8 mouse cellular contexts compared by ENCODE assay signal in the genomic region with DNA sequence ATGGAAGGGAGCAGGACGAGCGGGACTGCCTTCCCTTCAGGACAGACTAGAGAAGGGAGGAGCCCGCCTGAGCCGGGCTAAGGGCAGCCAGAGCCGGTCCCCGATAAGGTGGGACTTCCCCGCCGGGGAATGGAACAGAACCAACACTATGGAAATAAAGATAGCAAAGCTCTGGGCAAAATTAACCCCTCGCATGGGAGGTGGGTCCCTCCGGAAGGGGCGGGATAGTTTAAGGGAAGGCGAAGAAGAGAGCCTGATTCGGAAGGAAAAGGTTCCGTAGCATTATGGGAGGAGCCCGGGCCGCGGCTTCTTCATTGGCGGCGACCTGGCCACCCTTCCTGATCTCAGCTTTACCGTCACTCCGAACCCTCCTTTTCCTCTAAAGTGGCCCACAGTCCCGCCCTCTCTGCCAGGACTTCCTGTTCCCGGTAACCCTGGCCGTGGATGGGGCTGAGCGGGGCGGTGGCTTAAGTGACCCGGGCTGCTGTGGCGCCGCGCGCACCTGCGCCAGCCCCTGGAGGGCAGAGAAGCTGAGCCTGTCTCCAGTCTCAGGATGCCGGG. TPM values are rescaled to one million over a fixed set of nuclear protein-coding genes. Genes with fewer than 3 reads are reported as not detected.
DNase-seq lines count a peak whose midpoint lies in the region; ATAC-seq and TF ChIP-seq lines count a peak whose summit lies in the region.

Gene Rnf31 (plus strand): TSS at position 378 of the 561 bp plus-strand sequence.

- peaks cover 16% of the 10 kb centered on the region; the same call in 1 of the 2 replicates for H3K36me3 ChIP-seq in ES-E14 (ENCODE audit: control insufficient read depth, insufficient read depth, low read length, poor library complexity, severe bottlenecking)
- peaks cover 32% of the 10 kb centered on the region for H3K36me3 ChIP-seq in forebrain, embryonic 14.5 days (ENCODE audit: control insufficient read depth, insufficient read depth, low read length)
- H3K36me3 ChIP-seq in neural tube, embryonic 15.5 days, result peaks cover 39% of the 10 kb centered on the region
- peaks cover 20% of the 10 kb centered on the region for H3K36me3 ChIP-seq in thymus, adult 2 months (ENCODE audit: control insufficient read depth, insufficient read depth, low read length)

- 0 out of 2 replicates have a peak, but pooled peaks have one; percentile 28 for TF ChIP-seq CTCF in thymus, adult 2 months (IDR thresholded peaks at IDR 0.05; ENCODE audit: borderline replicate concordance, control insufficient read depth, extremely low read depth, insufficient read depth, low read length, poor library complexity)

- ATAC-seq in forebrain, embryonic 14.5 days, result peak; percentile 86
- peak; percentile 90 for ATAC-seq in neural tube, embryonic 15.5 days (ENCODE audit: low FRiP score)

- no peak for TF ChIP-seq POLR2A in thymus, adult 2 months (IDR thresholded peaks at IDR 0.05; ENCODE audit: control insufficient read depth, extremely low read depth, insufficient read depth, low read length, poor library complexity)

- no peaks in the 10 kb centered on the region for H3K27me3 ChIP-seq in forebrain, embryonic 14.5 days (replicated peaks; ENCODE audit: control insufficient read depth, insufficient read depth, low read length)
- no peaks in the 10 kb centered on the region for H3K27me3 ChIP-seq in neural tube, embryonic 15.5 days (replicated peaks)
- no peaks in the 10 kb centered on the region for H3K27me3 ChIP-seq in thymus, adult 2 months (ENCODE audit: control insufficient read depth, insufficient read depth, low read length)

- WGBS in forebrain, embryonic 14.5 days, result 0% methylated on average over 33 of the region's 33 CpGs
- 0% methylated on average over 33 of the region's 33 CpGs for WGBS in neural tube, embryonic 15.5 days
- WGBS in thymus, adult 2 months, result under 1% methylated on average over 33 of the region's 33 CpGs

- H3K4me3 ChIP-seq in ES-E14 (ENCODE audit: insufficient read depth in 1 of 2, low read depth in 1 of 2, low read length in 2 of 2, poor library complexity in 1 of 2, severe bottlenecking in 1 of 2), result peak within 1 kb of the TSS; percentile 81 to 86
- H3K4me3 ChIP-seq in forebrain, embryonic 14.5 days (ENCODE audit: low read depth, low read length), result peak within 1 kb of the TSS; percentile 87
- peak within 1 kb of the TSS; percentile 93 for H3K4me3 ChIP-seq in neural tube, embryonic 15.5 days (replicated peaks)
- H3K4me3 ChIP-seq in thymus, adult 2 months (ENCODE audit: control insufficient read depth, insufficient read depth, low read length), result peak within 1 kb of the TSS; percentile 70

- in situ Hi-C loops in ES-E14 (cut with MboI; ENCODE audit: low sequenced_read_pairs in 2 of 2, unreplicated experiment in 2 of 2), result loop anchor here in 1 of 2 experiments (5.0 kb wide), 1 partner anchor 49 kb away; the partner anchor contains the start of gene Pck2

- H3K9me3 ChIP-seq in ES-E14 (ENCODE audit: control insufficient read depth, insufficient read depth, low read depth, low read length), result no peaks in the 10 kb centered on the region
- no peaks in the 10 kb centered on the region for H3K9me3 ChIP-seq in forebrain, embryonic 14.5 days (replicated peaks; ENCODE audit: control insufficient read depth, low read length)
- H3K9me3 ChIP-seq in neural tube, embryonic 15.5 days (replicated peaks), result no peaks in the 10 kb centered on the region

- peak; percentile 95 for DNase-seq in ES-E14 (ENCODE audit: low read depth, low spot score)
- peak; percentile 89 for DNase-seq in cerebellum, adult 11 months
- peak; percentile 95 for DNase-seq in forebrain, embryonic 14.5 days (ENCODE audit: low spot score)
- peak; percentile 92 to 93 for DNase-seq in heart, postnatal 14 days
- DNase-seq in layer of hippocampus, adult 11-12 months (ENCODE audit: low spot score), result peak; percentile 96
- peak; percentile 99 for DNase-seq in lung, adult 18-20 months
- DNase-seq in thymus, adult 2 months, result peak; percentile 89

- H3K4me2 ChIP-seq in forebrain, embryonic 14.5 days (ENCODE audit: low read length), result peak within 1 kb of the TSS; percentile 98
- peak within 1 kb of the TSS; percentile 95 for H3K4me2 ChIP-seq in neural tube, embryonic 15.5 days

- intact Hi-C loops in heart, postnatal 14 days (cut with DNase I), result no loop called here

- H3K27ac ChIP-seq in ES-E14 (ENCODE audit: insufficient read depth, low read depth, low read length, poor library complexity, severe bottlenecking), result peak within 1 kb of the TSS; percentile 75
- peak within 1 kb of the TSS; percentile 81 for H3K27ac ChIP-seq in forebrain, embryonic 14.5 days (ENCODE audit: low read depth, low read length)
- H3K27ac ChIP-seq in neural tube, embryonic 15.5 days (replicated peaks), result peak within 1 kb of the TSS; percentile 92
- peak within 1 kb of the TSS; percentile 82 for H3K27ac ChIP-seq in thymus, adult 2 months (ENCODE audit: control insufficient read depth, insufficient read depth, low read length)

- H3K9ac ChIP-seq in ES-E14 (ENCODE audit: insufficient read depth, low read depth, low read length, poor library complexity, severe bottlenecking), result peak within 1 kb of the TSS; percentile 85
- H3K9ac ChIP-seq in forebrain, embryonic 14.5 days (ENCODE audit: low read length), result peak within 1 kb of the TSS; percentile 82
- peak within 1 kb of the TSS; percentile 87 for H3K9ac ChIP-seq in neural tube, embryonic 15.5 days (replicated peaks)

- H3K4me1 ChIP-seq in ES-E14 (ENCODE audit: control insufficient read depth in 2 of 2, insufficient read depth in 2 of 2, low read length in 2 of 2, poor library complexity in 1 of 2), result peaks cover 0 to 3% of the 10 kb centered on the region in 2 experiments; a peak in 1 of 4 replicates
- peaks cover 14% of the 10 kb centered on the region; the same call in 1 of the 2 replicates for H3K4me1 ChIP-seq in forebrain, embryonic 14.5 days (ENCODE audit: control insufficient read depth, insufficient read depth, low read length)
- H3K4me1 ChIP-seq in neural tube, embryonic 15.5 days, result peaks cover 39% of the 10 kb centered on the region
- H3K4me1 ChIP-seq in thymus, adult 2 months (replicated peaks; ENCODE audit: control insufficient read depth, insufficient read depth, low read length), result peaks cover 13% of the 10 kb centered on the region

TF ChIP-seq in ES-E14, 5 proteins besides CTCF, POLR2A, EP300 and RAD21:
- TF ChIP-seq ZNF384 (IDR thresholded peaks at IDR 0.05; ENCODE audit: low read depth, low read length) (no peak), CHD2 (IDR thresholded peaks at IDR 0.05; ENCODE audit: low read depth, low read length) (no peak), HCFC1 (IDR thresholded peaks at IDR 0.05; ENCODE audit: borderline replicate concordance, insufficient read depth, low read length) (no peak), MAFK (IDR thresholded peaks at IDR 0.05; ENCODE audit: insufficient read depth, low read depth, low read length) (no peak), ZC3H11A (IDR thresholded peaks at IDR 0.05; ENCODE audit: borderline replicate concordance, low read depth, low read length) (no peak)
TF ChIP-seq in ES-E14: peak in this region for 0.

RNA-seq across cellular contexts. Expression of gene Rnf31, which starts in this region (rescaled TPM):
- total RNA-seq in ES-E14 (2012; rRNA removed), result 13.1 and 33.7 TPM in 2 replicates
- polyA plus RNA-seq in forebrain, embryonic 14.5 days (2014; fragmentation: Nextera tagmentation; extraction: Ambion mirVana), result 11.0 and 13.0 TPM in 2 replicates
- 10 to 100 TPM; 21.8 to 26.1 TPM for total RNA-seq in heart, postnatal 14 days (2021)
- polyA plus RNA-seq in neural tube, embryonic 15.5 days (2015; fragmentation: Nextera tagmentation; extraction: Ambion mirVana), result 20.4 and 22.0 TPM in 2 replicates
- polyA plus RNA-seq in thymus, adult 2 months (2012; rRNA removed), result 84.0 and 89.3 TPM in 2 replicates

Comparison
In these comparisons a context has a peak if more than half of its experiments do, and no peak if none do; other contexts are left out.
1. Peak in every context shown above with its lines: DNase-seq, ATAC-seq, H3K4me3 ChIP-seq and H3K27ac ChIP-seq.